Mouse (Mus musculus) ovary, postnatal 36 days (tissue): Measurements from ENCODE around the gene Myo1a.
"Not testable (repeated sequence)": the region's sequence is repeated elsewhere in the genome, so short reads cannot be mapped to it uniquely, and the experiment has no call there.

Experiments
- DNase-seq: peaks from one replicate; pipeline ENCODE4 v3.0.0; 2022; ENCODE audit warnings: low spot score, mixed read lengths

Myo1a gene

GRCm38 (mm10) chr10:127759181-127760110 lies 54.5 kb downstream of the Myo1a start, which contains the start of the genes Rdh1 and Rdh16f1:
Gene Rdh1, plus strand, starts transcription at chr10:127759721.
Gene Rdh16f1, plus strand, starts transcription at chr10:127759787.
- DNase-seq: no peak

GRCm38 (mm10) chr10:127762926-127763325 lies 58.0 kb downstream of the Myo1a start:
- DNase-seq: not testable (repeated sequence)

GRCm38 (mm10) chr10:127763914-127764680 lies 59.1 kb downstream of the Myo1a start:
- DNase-seq: no peak

DNA sequence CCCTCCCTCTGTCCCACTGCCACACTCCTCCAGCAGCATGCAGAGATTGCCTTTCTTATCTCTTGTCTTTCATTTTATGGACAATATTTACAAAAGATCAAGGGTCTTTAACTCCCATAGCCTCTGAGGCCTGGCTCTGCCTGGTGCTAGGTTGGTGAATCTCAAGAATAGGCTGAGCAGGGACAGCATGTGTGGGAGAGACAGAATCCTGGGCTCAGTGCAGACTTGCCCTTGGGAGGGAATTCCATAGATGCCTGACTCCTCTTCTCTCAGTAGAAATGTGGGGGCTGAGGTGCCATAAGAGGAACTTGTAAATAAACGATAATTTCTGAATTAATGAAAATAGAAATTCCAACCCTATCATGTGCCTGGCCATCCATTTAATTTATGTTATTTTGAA lies 61.6 kb downstream of the Myo1a start:
- no peak for DNase-seq
